ENCODE assay signal across 9 mouse cellular contexts in genomic region chr4:82502611-82503010, GRCm38 (mm10).
A peak's percentile ranks its signal among the peaks of the same experiment; 100 is the strongest.
DNase-seq lines count a peak whose midpoint lies in the region; ATAC-seq and TF ChIP-seq lines count a peak whose summit lies in the region.
"Had no signal": no experiment of that assay in that cellular context is flagged by ENCODE, and none has a peak within 500 bp of the region (broad histone marks: within the 10 kb centered on the region; RNA-seq: fewer than 3 reads in every experiment).

No protein-coding gene starts in this region.

- peak overlapping the region; percentile 66 for H3K4me2 ChIP-seq in kidney, embryonic 14.5 days (replicated peaks; ENCODE audit: low read depth, low read length)
- peak overlapping the region; percentile 71 for H3K4me2 ChIP-seq in embryonic facial prominence, embryonic 12.5 days (replicated peaks)
- peak overlapping the region; percentile 74 for H3K4me2 ChIP-seq in hindbrain, postnatal 0 days (ENCODE audit: low read depth, low read length)
- H3K4me2 ChIP-seq in midbrain, embryonic 14.5 days (ENCODE audit: low read length) = peak overlapping the region; percentile 98

- no peaks in the 10 kb centered on the region for H3K9me3 ChIP-seq in kidney, embryonic 14.5 days (ENCODE audit: control insufficient read depth, low read length)
- H3K9me3 ChIP-seq in embryonic facial prominence, embryonic 12.5 days = no peaks in the 10 kb centered on the region
- H3K9me3 ChIP-seq in hindbrain, postnatal 0 days (ENCODE audit: low read length) = no peaks in the 10 kb centered on the region
- H3K9me3 ChIP-seq in midbrain, embryonic 14.5 days (ENCODE audit: control insufficient read depth, low read length) = no peaks in the 10 kb centered on the region

- peaks cover 13% of the 10 kb centered on the region; the same call in 1 of the 2 replicates for H3K4me1 ChIP-seq in kidney, embryonic 14.5 days (ENCODE audit: control insufficient read depth, insufficient read depth, low read length)
- H3K4me1 ChIP-seq in embryonic facial prominence, embryonic 12.5 days = peaks cover 32% of the 10 kb centered on the region
- no peaks in the 10 kb centered on the region for H3K4me1 ChIP-seq in hindbrain, postnatal 0 days (ENCODE audit: insufficient read depth, low read length)
- 0 out of 2 replicates have a peak, but pooled peaks cover 5% of the 10 kb centered on the region for H3K4me1 ChIP-seq in midbrain, embryonic 14.5 days (ENCODE audit: control insufficient read depth, insufficient read depth, low read length)

- no peak for ATAC-seq in kidney, embryonic 14.5 days (ENCODE audit: low FRiP score, low TSS enrichment)
- ATAC-seq in embryonic facial prominence, embryonic 12.5 days (ENCODE audit: insufficient number of reproducible peaks, insufficient read depth, low FRiP score, low TSS enrichment) = no peak
- ATAC-seq in hindbrain, postnatal 0 days = no peak
- ATAC-seq in midbrain, embryonic 14.5 days (ENCODE audit: low FRiP score, low TSS enrichment) = no peak

- H3K9ac ChIP-seq in kidney, embryonic 14.5 days (ENCODE audit: low read depth, low read length) = peak overlapping the region; percentile 23; the same call in 1 of the 2 replicates
- peak overlapping the region; percentile 58 for H3K9ac ChIP-seq in embryonic facial prominence, embryonic 12.5 days
- H3K9ac ChIP-seq in hindbrain, postnatal 0 days (replicated peaks; ENCODE audit: low read length) = peak overlapping the region; percentile 99
- peak overlapping the region; percentile 49 for H3K9ac ChIP-seq in midbrain, embryonic 14.5 days (replicated peaks; ENCODE audit: low read length)

- no peak for DNase-seq in kidney, postnatal 36 days
- peak; percentile 44 for DNase-seq in hindbrain, postnatal 0 days (ENCODE audit: low spot score)
- DNase-seq in midbrain, embryonic 14.5 days = peak; percentile 21
- no peak for DNase-seq in right cerebral cortex, postnatal 14 days
- no peak for DNase-seq in spleen, postnatal 14 days (ENCODE audit: low spot score in 2 of 2)
- DNase-seq in kidney, adult 11 months = no peak

- no peak for TF ChIP-seq CTCF in hindbrain, postnatal 0 days (IDR thresholded peaks at IDR 0.05; ENCODE audit: low read depth)

- H3K27me3 ChIP-seq in kidney, embryonic 14.5 days (ENCODE audit: control insufficient read depth, insufficient read depth, low read length) = peaks cover 11% of the 10 kb centered on the region
- H3K27me3 ChIP-seq in embryonic facial prominence, embryonic 12.5 days = no peaks in the 10 kb centered on the region
- no peaks in the 10 kb centered on the region for H3K27me3 ChIP-seq in hindbrain, postnatal 0 days (ENCODE audit: insufficient read depth, low read length)
- H3K27me3 ChIP-seq in midbrain, embryonic 14.5 days (ENCODE audit: control insufficient read depth, insufficient read depth, low read length) = peaks cover 3% of the 10 kb centered on the region; the same call in 1 of the 2 replicates

- H3K27ac ChIP-seq in kidney, embryonic 14.5 days (ENCODE audit: low read depth, low read length) = no peak overlapping the region; the same call in 1 of the 2 replicates
- H3K27ac ChIP-seq in embryonic facial prominence, embryonic 12.5 days = no peak overlapping the region; the same call in 1 of the 2 replicates
- 0 out of 2 replicates have a peak overlapping the region, but pooled peaks have one; percentile 54 for H3K27ac ChIP-seq in hindbrain, postnatal 0 days
- no peak overlapping the region for H3K27ac ChIP-seq in midbrain, embryonic 14.5 days (replicated peaks; ENCODE audit: low read depth, low read length)
- H3K27ac ChIP-seq: macrophage had no signal

- H3K36me3 ChIP-seq in kidney, embryonic 14.5 days (ENCODE audit: control insufficient read depth, insufficient read depth, low read length) = peaks cover 6% of the 10 kb centered on the region
- peaks cover 12% of the 10 kb centered on the region for H3K36me3 ChIP-seq in embryonic facial prominence, embryonic 12.5 days
- 0 out of 2 replicates have a peak, but pooled peaks cover 6% of the 10 kb centered on the region for H3K36me3 ChIP-seq in hindbrain, postnatal 0 days (ENCODE audit: insufficient read depth, low read length)
- peaks cover 8% of the 10 kb centered on the region; the same call in 1 of the 2 replicates for H3K36me3 ChIP-seq in midbrain, embryonic 14.5 days (ENCODE audit: control insufficient read depth, insufficient read depth, low read length)

- 52% methylated on average over 2 of the region's 2 CpGs for WGBS in kidney, embryonic 14.5 days
- 48% methylated on average over 2 of the region's 2 CpGs for WGBS in embryonic facial prominence, embryonic 12.5 days
- WGBS in hindbrain, postnatal 0 days = 38% methylated on average over 2 of the region's 2 CpGs
- WGBS in midbrain, embryonic 14.5 days = 53% methylated on average over 2 of the region's 2 CpGs

- peak overlapping the region; percentile 86 for H3K4me3 ChIP-seq in kidney, embryonic 14.5 days (ENCODE audit: low read length)
- peak overlapping the region; percentile 98 for H3K4me3 ChIP-seq in embryonic facial prominence, embryonic 12.5 days
- peak overlapping the region; percentile 81 for H3K4me3 ChIP-seq in hindbrain, postnatal 0 days (ENCODE audit: low read length)
- H3K4me3 ChIP-seq in midbrain, embryonic 14.5 days (replicated peaks; ENCODE audit: low read depth, low read length) = peak overlapping the region; percentile 72

Comparison
In these comparisons a context has a peak if more than half of its experiments do, and no peak if none do; other contexts are left out.
1. H3K9ac ChIP-seq: peak in every context shown above with its lines; median percentile 99 in hindbrain, postnatal 0 days; 58 in embryonic facial prominence, embryonic 12.5 days; 49 in midbrain, embryonic 14.5 days; 23 in kidney, embryonic 14.5 days.
2. DNase-seq: peak in hindbrain, postnatal 0 days (single experiment) and midbrain, embryonic 14.5 days (single experiment); none in kidney, postnatal 36 days (0 of 2), right cerebral cortex, postnatal 14 days (single experiment), spleen, postnatal 14 days (0 of 2) and kidney, adult 11 months (single experiment).
3. Peak in every context shown above with its lines, with median percentiles within 50 percentile points of each other: H3K4me2 ChIP-seq and H3K4me3 ChIP-seq.